Mouse (Mus musculus) liver, embryonic 14.5 days (tissue): Measurements from ENCODE around the gene Srpk1.

Experiments
- CTCF ChIP-seq: IDR thresholded peaks from 2 replicates; pipeline ENCODE4 v1.5.1; 2016; ENCODE audit warnings: antibody characterized with exemption, low read depth, control low read depth
- EP300 ChIP-seq: IDR thresholded peaks from 2 replicates; pipeline ENCODE4 v1.6.1; 2016; ENCODE audit warnings: antibody characterized with exemption, low read depth

GRCm38 (mm10) chr17:28575244-28576125, 47.0 kb downstream of the Srpk1 start, which contains the start of gene Lhfpl5:
- TF ChIP-seq CTCF (no peak), EP300 (no peak)
